Mouse (Mus musculus) kidney, embryonic 14.5 days (tissue): ENCODE data around the gene Cyp27a1. TPM values are rescaled to one million over a fixed set of nuclear protein-coding genes. Genes with fewer than 3 reads are reported as not detected.

Source experiments
- ATAC-seq: fragments of 200-750 bp; cut with Nextera tagmentation; 2 replicates; pipeline ENCODE4 v1.8.0; 2017; ENCODE audit warnings: moderate number of reproducible peaks, mild to moderate bottlenecking, moderate TSS enrichment, moderate library complexity; ENCODE audit not compliant: low FRiP score, low TSS enrichment
- H3K27ac ChIP-seq: fragments of 300-500 bp; sonication (generic); 2 replicates; pipeline ENCODE4 v1.5.1; 2014; ENCODE audit warnings: low read depth, mild to moderate bottlenecking, low read length, moderate library complexity, mixed read lengths
- H3K27me3 ChIP-seq: fragments of 300-500 bp; sonication (generic); 2 replicates; pipeline ENCODE4 v1.6.1; 2014; ENCODE audit warnings: mild to moderate bottlenecking, low read length; ENCODE audit not compliant: control insufficient read depth, insufficient read depth
- H3K36me3 ChIP-seq: fragments of 300-500 bp; sonication (generic); 2 replicates; pipeline ENCODE4 v1.6.1; 2014; ENCODE audit warnings: low read length, mixed read lengths; ENCODE audit not compliant: control insufficient read depth, insufficient read depth
- H3K4me1 ChIP-seq: fragments of 300-500 bp; sonication (generic); 2 replicates; pipeline ENCODE4 v1.6.1; 2014; ENCODE audit warnings: low read length, mixed read lengths; ENCODE audit not compliant: control insufficient read depth, insufficient read depth
- H3K4me2 ChIP-seq: fragments of 300-500 bp; sonication (generic); replicated peaks from 2 replicates; pipeline ENCODE4 v1.6.1; 2014; ENCODE audit warnings: low read depth, mild to moderate bottlenecking, low read length
- H3K4me3 ChIP-seq: fragments of 300-500 bp; sonication (generic); 2 replicates; pipeline ENCODE4 v1.5.1; 2014; ENCODE audit warnings: mild to moderate bottlenecking, low read length
- H3K9ac ChIP-seq: fragments of 300-500 bp; sonication (generic); 2 replicates; pipeline ENCODE4 v1.6.1; 2014; ENCODE audit warnings: low read depth, mild to moderate bottlenecking, low read length, moderate library complexity
- H3K9me3 ChIP-seq: fragments of 300-500 bp; sonication (generic); 2 replicates; pipeline ENCODE4 v1.6.1; 2016; ENCODE audit warnings: low read length; ENCODE audit not compliant: control insufficient read depth
- WGBS: fragments of 180-500 bp; shearing (Covaris S2); extraction: QIAGEN DNeasy Blood & Tissue Kit; methylation state at CpG from one replicate; pipeline ENCODE4 v1.1.7; 2014; 5-methylcytosine and 5-hydroxymethylcytosine counted together
- polyA plus RNA-seq: library from polyadenylated mRNA; unstranded; fragments of >200 nt; fragmentation: Nextera tagmentation; extraction: Ambion mirVana; gene quantifications from 2 replicates; pipeline ENCODE4 v1.2.1, GENCODE M21; 2014

Cyp27a1 gene
- polyA plus RNA-seq, 1 experiment from 2014 or later: 8.1 TPM

DNA sequence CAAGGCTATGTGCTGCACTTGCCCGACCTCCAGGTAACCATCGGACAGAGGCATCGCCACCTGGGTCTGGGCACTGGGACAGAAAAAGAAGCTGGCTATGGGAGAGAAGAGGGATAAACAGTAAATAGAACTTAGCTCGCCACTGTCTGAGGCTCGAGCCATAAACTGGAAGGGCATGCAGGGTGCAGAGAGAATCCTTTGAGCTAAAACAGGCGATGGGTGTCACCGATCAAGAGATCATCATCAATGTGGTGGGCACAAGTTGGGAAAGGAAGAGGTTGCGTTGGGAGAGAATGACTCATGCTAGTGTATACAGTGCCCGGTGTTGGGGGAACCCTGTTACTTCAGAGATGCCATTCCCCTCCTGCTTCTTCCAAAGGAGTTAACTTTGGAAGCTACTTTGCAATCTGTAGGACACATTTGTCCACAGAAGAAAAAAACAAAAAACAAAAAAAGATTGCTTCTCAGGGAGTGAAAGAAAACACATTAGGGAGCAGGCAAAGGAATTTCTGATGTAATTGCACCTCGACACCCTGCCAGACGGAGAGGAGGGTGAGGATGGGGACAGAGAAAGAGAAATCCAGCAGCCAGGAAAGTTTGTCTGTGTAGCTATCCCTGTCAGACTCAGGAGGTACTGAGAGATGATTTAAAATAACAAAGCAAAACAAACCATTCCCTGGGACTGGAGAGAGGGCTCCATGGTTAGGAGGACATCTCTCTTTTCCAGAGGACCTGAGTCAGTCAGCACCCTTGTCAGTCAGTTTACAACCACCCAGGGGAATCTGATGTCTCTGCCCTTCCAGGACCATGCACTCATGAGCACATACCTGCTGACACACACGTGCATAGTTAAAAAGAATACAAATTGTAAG lies 721 bp downstream of the Cyp27a1 start:
- H3K36me3 ChIP-seq: no peaks in the 10 kb centered on the region
- 0 out of 2 replicates have a peak, but pooled peaks cover 6% of the 10 kb centered on the region for H3K4me1 ChIP-seq
- H3K4me3 ChIP-seq: peak overlapping the region; percentile 55
- 18% methylated on average over 12 of the region's 12 CpGs for WGBS
- no peaks in the 10 kb centered on the region for H3K9me3 ChIP-seq
- H3K27me3 ChIP-seq: no peaks in the 10 kb centered on the region
- H3K9ac ChIP-seq: peak overlapping the region; percentile 71
- peak overlapping the region; percentile 86 for H3K4me2 ChIP-seq
- 0 out of 2 replicates have a peak, but pooled peaks have one; percentile 14 for ATAC-seq
- H3K27ac ChIP-seq: no peak overlapping the region

DNA sequence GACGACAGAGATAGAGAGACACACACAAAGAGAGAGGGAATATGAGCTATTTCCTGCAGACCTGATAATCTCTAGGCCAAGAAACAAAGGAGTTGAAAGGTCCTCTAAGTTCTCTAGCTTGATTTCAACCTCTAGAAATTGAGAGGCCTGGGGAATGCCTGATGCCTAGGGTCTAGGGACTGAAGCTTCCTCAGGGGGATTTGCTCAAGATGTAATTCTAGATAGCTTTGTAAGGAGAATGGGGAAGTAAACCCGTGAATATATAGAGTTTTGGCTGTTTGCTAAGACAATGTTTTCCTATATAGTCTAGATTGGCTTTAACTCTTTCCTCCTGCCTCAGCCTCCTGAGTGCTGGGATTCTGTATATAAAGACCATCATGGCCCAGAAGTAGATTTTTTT lies 1.6 kb downstream of the Cyp27a1 start:
- Histone ChIP-seq H3K4me2 (no peak overlapping the region), H3K36me3 (no peaks in the 10 kb centered on the region), H3K4me3 (no peak overlapping the region), H3K4me1 (0 out of 2 replicates have a peak, but pooled peaks cover 6% of the 10 kb centered on the region), H3K27ac (no peak overlapping the region), H3K9me3 (no peaks in the 10 kb centered on the region), H3K27me3 (no peaks in the 10 kb centered on the region), H3K9ac (no peak overlapping the region)
- ATAC-seq: no peak
- 49% methylated on average over 2 of the region's 2 CpGs for WGBS

DNA sequence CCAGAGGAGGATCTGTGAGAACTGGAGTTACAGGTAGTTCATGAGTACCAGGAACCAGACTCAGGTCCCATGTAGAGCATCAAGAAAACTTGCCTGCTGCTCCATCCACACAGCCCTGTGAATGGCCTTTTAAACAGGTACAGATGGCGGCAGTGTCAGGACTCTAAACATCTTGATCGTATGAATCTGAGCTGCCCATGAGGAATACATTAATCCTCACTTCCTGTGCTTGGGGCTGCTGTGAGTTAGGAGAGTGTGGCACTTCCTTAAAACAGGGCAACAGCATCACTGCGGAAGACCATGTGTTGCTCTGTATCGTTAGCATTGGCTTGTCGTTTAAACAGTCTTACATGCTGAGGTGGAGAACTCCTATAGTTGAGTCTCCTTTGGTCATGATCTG lies 2.1 kb downstream of the Cyp27a1 start:
- H3K4me1 ChIP-seq: 0 out of 2 replicates have a peak, but pooled peaks cover 6% of the 10 kb centered on the region
- ATAC-seq: no peak
- H3K9ac ChIP-seq: no peak overlapping the region
- H3K4me3 ChIP-seq: no peak overlapping the region
- H3K36me3 ChIP-seq: no peaks in the 10 kb centered on the region
- 62% methylated on average over 5 of the region's 5 CpGs for WGBS
- no peaks in the 10 kb centered on the region for H3K9me3 ChIP-seq
- no peak overlapping the region for H3K4me2 ChIP-seq
- no peaks in the 10 kb centered on the region for H3K27me3 ChIP-seq
- H3K27ac ChIP-seq: no peak overlapping the region

DNA sequence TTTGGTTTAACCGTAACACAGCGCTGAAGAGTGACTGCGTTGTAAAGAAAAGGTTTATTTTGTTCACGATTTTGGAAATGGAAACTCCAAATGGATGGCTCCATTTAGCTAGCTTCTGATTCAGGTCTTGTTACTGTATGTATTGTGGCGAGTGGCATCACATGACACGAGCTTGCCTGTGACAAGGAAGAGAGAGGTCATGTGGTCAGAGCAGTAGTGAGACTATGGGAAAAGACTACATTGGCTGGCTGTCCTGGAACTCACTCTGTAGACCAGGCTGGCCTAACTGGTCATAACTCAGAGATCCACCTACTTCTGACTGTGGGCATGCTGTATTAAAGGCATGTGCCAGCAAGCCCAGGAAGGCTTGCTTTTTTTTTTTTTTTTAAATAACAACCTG lies 2.5 kb downstream of the Cyp27a1 start:
- ATAC-seq: no peak
- Histone ChIP-seq H3K36me3 (no peaks in the 10 kb centered on the region), H3K9me3 (no peaks in the 10 kb centered on the region), H3K27me3 (no peaks in the 10 kb centered on the region), H3K4me2 (no peak overlapping the region), H3K9ac (no peak overlapping the region), H3K4me3 (no peak overlapping the region), H3K4me1 (0 out of 2 replicates have a peak, but pooled peaks cover 6% of the 10 kb centered on the region), H3K27ac (no peak overlapping the region)
- 89% methylated on average over 6 of the region's 6 CpGs for WGBS

DNA sequence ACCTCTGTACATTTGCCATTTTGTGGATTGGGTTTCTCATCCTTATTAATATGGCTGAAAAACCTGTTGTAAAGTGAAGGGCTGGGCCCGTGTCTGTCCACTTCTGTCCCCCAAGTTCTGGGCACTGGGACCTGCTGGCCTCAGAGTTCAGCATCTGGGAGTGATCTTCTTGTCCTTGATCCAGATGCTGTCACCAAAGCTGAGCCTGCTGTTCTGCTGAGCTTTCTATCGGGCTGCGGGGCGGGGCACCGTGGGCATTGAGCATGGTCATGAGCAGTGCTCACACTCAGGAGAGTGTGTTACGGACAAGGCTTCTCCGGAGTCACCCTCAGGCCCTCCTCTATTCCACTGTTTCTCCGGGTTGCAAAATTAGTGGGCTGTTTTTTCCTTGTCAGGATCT lies 4.7 kb downstream of the Cyp27a1 start:
- Histone ChIP-seq H3K4me1 (0 out of 2 replicates have a peak, but pooled peaks cover 7% of the 10 kb centered on the region), H3K27me3 (no peaks in the 10 kb centered on the region), H3K27ac (no peak overlapping the region), H3K4me2 (no peak overlapping the region), H3K9me3 (no peaks in the 10 kb centered on the region), H3K9ac (no peak overlapping the region), H3K36me3 (no peaks in the 10 kb centered on the region), H3K4me3 (no peak overlapping the region)
- WGBS: 85% methylated on average over 8 of the region's 8 CpGs
- no peak for ATAC-seq

DNA sequence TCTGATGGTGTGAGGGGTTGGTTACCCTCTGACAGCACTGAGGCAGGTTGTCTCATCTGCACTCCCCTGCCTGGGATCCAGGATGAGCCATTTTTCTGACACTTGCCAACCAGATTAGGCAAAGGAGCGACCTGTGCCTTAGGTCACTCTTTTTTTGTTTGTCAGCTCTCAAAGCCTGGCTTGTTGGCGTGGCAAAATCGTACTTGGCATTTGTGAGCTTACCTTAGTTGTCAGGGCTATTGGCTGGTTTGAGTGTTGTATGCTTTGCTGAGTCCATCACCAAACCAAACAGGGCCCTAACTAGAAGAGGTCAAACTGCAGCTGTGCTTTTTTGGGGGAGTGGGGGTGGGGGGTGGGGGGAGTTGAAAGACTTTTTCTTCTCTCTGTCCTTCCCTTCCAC lies 5.9 kb downstream of the Cyp27a1 start:
- no peaks in the 10 kb centered on the region for H3K9me3 ChIP-seq
- no peak overlapping the region for H3K27ac ChIP-seq
- ATAC-seq: no peak
- no peaks in the 10 kb centered on the region for H3K36me3 ChIP-seq
- WGBS: 73% methylated on average over 3 of the region's 3 CpGs
- H3K9ac ChIP-seq: no peak overlapping the region
- H3K4me1 ChIP-seq: 0 out of 2 replicates have a peak, but pooled peaks cover 4% of the 10 kb centered on the region
- no peak overlapping the region for H3K4me3 ChIP-seq
- H3K4me2 ChIP-seq: no peak overlapping the region
- no peaks in the 10 kb centered on the region for H3K27me3 ChIP-seq

DNA sequence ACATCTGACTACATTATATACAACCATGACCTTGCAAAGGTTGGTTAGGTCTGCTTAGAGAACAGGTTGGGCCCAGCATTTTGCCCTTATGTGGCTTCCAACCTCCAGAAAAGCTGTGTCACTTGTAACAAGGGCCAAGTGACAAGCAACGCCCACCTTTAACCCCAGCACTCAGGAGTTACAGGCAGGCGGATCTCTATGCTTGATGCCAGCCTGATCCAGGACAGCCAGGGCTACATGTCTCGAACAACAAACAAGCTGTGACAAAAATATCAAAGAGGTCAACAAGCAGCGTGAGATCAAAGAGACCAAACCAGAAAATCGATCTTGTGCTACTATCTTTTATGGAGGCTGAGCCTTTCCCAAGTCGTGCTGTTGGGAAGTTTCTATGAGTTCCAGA lies 8.3 kb downstream of the Cyp27a1 start:
- Histone ChIP-seq H3K9me3 (no peaks in the 10 kb centered on the region), H3K27ac (no peak overlapping the region), H3K4me2 (no peak overlapping the region), H3K36me3 (no peaks in the 10 kb centered on the region), H3K4me1 (0 out of 2 replicates have a peak, but pooled peaks cover 4% of the 10 kb centered on the region), H3K27me3 (no peaks in the 10 kb centered on the region), H3K4me3 (no peak overlapping the region), H3K9ac (no peak overlapping the region)
- ATAC-seq: no peak
- 66% methylated on average over 6 of the region's 6 CpGs for WGBS

DNA sequence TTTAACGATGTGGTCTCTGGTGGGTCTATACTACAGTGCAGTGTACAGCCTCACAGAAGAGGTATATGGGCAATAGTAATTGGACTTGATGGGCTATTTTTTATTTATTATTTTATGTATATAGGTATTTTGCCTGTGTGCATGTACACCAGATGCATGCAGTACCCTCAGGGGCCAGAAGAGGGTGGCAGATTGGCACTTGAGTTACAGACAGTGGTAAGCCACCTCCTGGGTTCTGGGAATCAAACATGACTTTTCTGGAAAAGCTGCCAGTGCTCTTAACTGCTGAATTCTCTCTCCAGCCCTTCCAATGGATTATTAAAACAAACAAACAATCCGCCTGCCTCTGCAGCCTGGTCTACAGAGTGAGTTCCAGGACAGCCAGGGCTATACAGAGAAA lies 10.4 kb downstream of the Cyp27a1 start:
- no peak for ATAC-seq
- WGBS: 78% methylated on average over 2 of the region's 2 CpGs
- H3K4me2 ChIP-seq: no peak overlapping the region
- H3K27me3 ChIP-seq: no peaks in the 10 kb centered on the region
- H3K36me3 ChIP-seq: no peaks in the 10 kb centered on the region
- no peak overlapping the region for H3K4me3 ChIP-seq
- no peak overlapping the region for H3K9ac ChIP-seq
- no peak overlapping the region for H3K27ac ChIP-seq
- no peaks in the 10 kb centered on the region for H3K9me3 ChIP-seq
- 0 out of 2 replicates have a peak, but pooled peaks cover 4% of the 10 kb centered on the region for H3K4me1 ChIP-seq

DNA sequence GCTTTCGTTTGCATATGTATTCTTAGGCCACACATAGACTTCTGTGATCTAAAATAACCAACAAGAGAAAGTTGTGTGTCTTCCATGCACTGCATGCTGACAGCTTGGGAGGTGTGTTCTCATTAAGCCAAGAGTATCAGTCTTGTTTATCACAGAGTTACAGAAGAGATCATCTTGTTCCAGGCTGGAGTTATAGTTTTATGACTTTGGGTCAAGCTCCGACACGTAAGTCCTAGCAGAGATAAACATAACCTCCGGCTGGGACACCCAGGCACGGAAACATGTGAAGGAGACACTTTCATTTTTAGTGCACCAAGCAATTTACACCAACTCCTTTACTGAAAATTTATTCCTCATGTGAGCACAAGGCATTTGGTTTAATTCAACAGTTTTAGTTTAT lies 12.7 kb downstream of the Cyp27a1 start:
- WGBS: 34% methylated on average over 5 of the region's 5 CpGs
- ATAC-seq: no peak
- H3K4me3 ChIP-seq: no peak overlapping the region
- H3K9me3 ChIP-seq: no peaks in the 10 kb centered on the region
- H3K27ac ChIP-seq: no peak overlapping the region
- H3K4me2 ChIP-seq: no peak overlapping the region
- H3K4me1 ChIP-seq: 0 out of 2 replicates have a peak, but pooled peaks cover 2% of the 10 kb centered on the region
- H3K36me3 ChIP-seq: no peaks in the 10 kb centered on the region
- H3K9ac ChIP-seq: no peak overlapping the region
- no peaks in the 10 kb centered on the region for H3K27me3 ChIP-seq
